Mouse (Mus musculus) adrenal gland, adult 2 months (tissue): ENCODE measurements around the gene BC049730. TPM values are rescaled to one million over a fixed set of nuclear protein-coding genes. Genes with fewer than 3 reads are reported as not detected.

Source experiments
- DNase-seq: peaks from one replicate; pipeline ENCODE4 v3.0.0; 2021
- polyA plus RNA-seq: library from polyadenylated mRNA; depleted of rRNA; stranded (reverse); fragments of >200 nt; gene quantifications from 2 replicates; pipeline ENCODE4 v1.2.3, GENCODE M21; 2012; rRNA removed
- total RNA-seq, 2 experiments: library from RNA; stranded (reverse); gene quantifications; 2 replicates each; pipeline ENCODE4 v1.2.3; 2021

Gene BC049730
- total and polyA plus RNA-seq, 3 experiments = not detected

DNA sequence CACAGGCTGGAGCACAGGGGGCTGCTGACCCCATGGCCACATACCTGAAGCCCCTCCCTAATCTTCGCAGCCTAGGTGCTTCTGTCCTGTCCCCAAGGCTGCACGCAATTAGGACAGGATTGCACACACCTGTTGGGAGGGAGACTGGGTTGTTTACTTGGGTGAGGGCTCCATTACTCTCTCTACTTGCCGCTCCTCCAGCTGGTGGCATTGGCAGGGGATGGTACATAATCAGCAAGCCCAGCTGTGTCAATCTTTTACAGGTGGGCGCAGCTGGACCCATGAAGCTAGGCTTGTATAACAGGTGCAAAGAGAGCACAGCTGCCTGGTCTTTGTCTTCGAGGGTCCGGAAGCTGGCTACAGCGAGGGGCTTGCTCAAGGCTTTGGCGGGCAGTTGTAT, 53.5 kb downstream of the BC049730 start:
- DNase-seq = no peak

Other genes starting within 250 kb of the BC049730 start
- gene Plaur, start 246.8 kb upstream of the BC049730 start, total RNA-seq = 10 to 100 TPM in 1 of 2 experiments, 1 to 10 TPM in 1; 9.5 to 10.8 TPM
- gene Plaur, start 246.8 kb upstream of the BC049730 start, polyA plus RNA-seq = 15.5 and 18.0 TPM in 2 replicates
- gene Cadm4, start 227.2 kb upstream of the BC049730 start, total RNA-seq = 1 to 10 TPM; 1.7 to 4.7 TPM
- gene Cadm4, start 227.2 kb upstream of the BC049730 start, polyA plus RNA-seq = 6.6 and 7.5 TPM in 2 replicates
- gene Zfp428, start 202.2 kb upstream of the BC049730 start, total RNA-seq = 1 to 10 TPM; 4.2 to 7.2 TPM
- 32.1 and 38.3 TPM in 2 replicates for gene Zfp428, start 202.2 kb upstream of the BC049730 start, polyA plus RNA-seq
- not detected for gene AC161166.1, start 196.8 kb upstream of the BC049730 start, total RNA-seq
- gene AC161166.1, start 196.8 kb upstream of the BC049730 start, polyA plus RNA-seq = not detected in 2 replicates
- gene Irgq, start 178.6 kb upstream of the BC049730 start, total RNA-seq = 10 to 100 TPM; 21.2 to 23.7 TPM
- gene Irgq, start 178.6 kb upstream of the BC049730 start, polyA plus RNA-seq = 20.8 and 23.5 TPM in 2 replicates
- not detected for gene Pinlyp, start 163.1 kb upstream of the BC049730 start, total RNA-seq
- not detected in 2 replicates for gene Pinlyp, start 163.1 kb upstream of the BC049730 start, polyA plus RNA-seq
- 10 to 100 TPM; 34.7 to 36.8 TPM for gene Xrcc1, start 163.0 kb upstream of the BC049730 start, total RNA-seq
- 61.2 TPM in 2 replicates for gene Xrcc1, start 163.0 kb upstream of the BC049730 start, polyA plus RNA-seq
- gene Ethe1, start 121.7 kb upstream of the BC049730 start, total RNA-seq = 10 to 100 TPM; 34.8 to 37.5 TPM
- 32.1 and 33.8 TPM in 2 replicates for gene Ethe1, start 121.7 kb upstream of the BC049730 start, polyA plus RNA-seq
- gene Zfp575, start 121.6 kb upstream of the BC049730 start, total RNA-seq = under 1 TPM; 0.29 to 0.45 TPM
- gene Zfp575, start 121.6 kb upstream of the BC049730 start, polyA plus RNA-seq = 0.36 and 0.62 TPM in 2 replicates
- 1 to 10 TPM; 3.5 to 8.5 TPM for gene Phldb3, start 98.5 kb upstream of the BC049730 start, total RNA-seq
- 3.9 and 4.4 TPM in 2 replicates for gene Phldb3, start 98.5 kb upstream of the BC049730 start, polyA plus RNA-seq
- under 1 TPM; 0.79 to 0.84 TPM for gene Lypd3, start 72.7 kb upstream of the BC049730 start, total RNA-seq
- gene Lypd3, start 72.7 kb upstream of the BC049730 start, polyA plus RNA-seq = 1.9 TPM in 2 replicates
- gene Tex101, start 32.6 kb upstream of the BC049730 start, total RNA-seq = not detected
- not detected in 2 replicates for gene Tex101, start 32.6 kb upstream of the BC049730 start, polyA plus RNA-seq
- gene Gm4763, start 17.7 kb downstream of the BC049730 start, total RNA-seq = not detected
- not detected in 2 replicates for gene Gm4763, start 17.7 kb downstream of the BC049730 start, polyA plus RNA-seq
- gene Cd177, start 51.1 kb downstream of the BC049730 start, total RNA-seq = under 1 TPM in 1 of 2 experiments, not detected in 1; 0.17 TPM
- not detected in 2 replicates for gene Cd177, start 51.1 kb downstream of the BC049730 start, polyA plus RNA-seq
- not detected for gene Ceacam10, start 68.0 kb downstream of the BC049730 start, total RNA-seq
- not detected in 2 replicates for gene Ceacam10, start 68.0 kb downstream of the BC049730 start, polyA plus RNA-seq
- under 1 TPM in 1 of 2 experiments, not detected in 1; 0.97 TPM for gene Gm9844, start 153.0 kb downstream of the BC049730 start, total RNA-seq
- gene Gm9844, start 153.0 kb downstream of the BC049730 start, polyA plus RNA-seq = not detected in 2 replicates
- gene Lypd4, start 160.7 kb downstream of the BC049730 start, total RNA-seq = not detected
- not detected in 2 replicates for gene Lypd4, start 160.7 kb downstream of the BC049730 start, polyA plus RNA-seq
- gene Dmrtc2, start 160.8 kb downstream of the BC049730 start, total RNA-seq = not detected
- gene Dmrtc2, start 160.8 kb downstream of the BC049730 start, polyA plus RNA-seq = not detected in 2 replicates
- gene Rps19, start 175.1 kb downstream of the BC049730 start, total RNA-seq = 1,000 to 10,000 TPM in 1 of 2 experiments, 100 to 1,000 TPM in 1; 601 to 1,035 TPM
- gene Rps19, start 175.1 kb downstream of the BC049730 start, polyA plus RNA-seq = 230 TPM in 2 replicates
- under 1 TPM; 0.46 to 0.86 TPM for gene Cd79a, start 188.1 kb downstream of the BC049730 start, total RNA-seq
- 2.2 and 3.1 TPM in 2 replicates for gene Cd79a, start 188.1 kb downstream of the BC049730 start, polyA plus RNA-seq
- 10 to 100 TPM; 71.4 to 79.3 TPM for gene Arhgef1, start 193.7 kb downstream of the BC049730 start, total RNA-seq
- 195 and 229 TPM in 2 replicates for gene Arhgef1, start 193.7 kb downstream of the BC049730 start, polyA plus RNA-seq
- gene Gm4881, start 235.3 kb downstream of the BC049730 start, total RNA-seq = not detected
- gene Gm4881, start 235.3 kb downstream of the BC049730 start, polyA plus RNA-seq = not detected in 2 replicates